Mouse (Mus musculus): ENCODE results near the gene Asxl2. TPM values are rescaled to one million over a fixed set of nuclear protein-coding genes. Genes with fewer than 3 reads are reported as not detected.
A peak's percentile ranks its signal among the peaks of the same experiment; 100 is the strongest.
"Not testable (repeated sequence)": the region's sequence is repeated elsewhere in the genome, so short reads cannot be mapped to it uniquely, and the experiment has no call there.

Gene Asxl2
- 10 to 100 TPM; 19.4 to 22.7 TPM for total RNA-seq (2021)
- long read RNA-seq, experiment 1, partial matches to known transcripts: 0 of 1 reads
- long read RNA-seq, experiment 1, other reads (novel, unspliced or antisense): 1 of 1 reads
- long read RNA-seq, experiment 2, partial matches to known transcripts: 0 of 2 reads
- long read RNA-seq, experiment 2, other reads (novel, unspliced or antisense): 2 of 2 reads

- peak; percentile 99 for DNase-seq
These were observed at the start of gene Asxl2 for GRCm38 (mm10) chr12:3426530-3427034. Asxl2 (plus strand) TSS chr12:3426857.

- DNase-seq: no peak
These were observed 49.5 kb upstream of the Asxl2 start for GRCm38 (mm10) chr12:3377190-3377589.

GRCm38 (mm10) chr12:3377755-3378154 is 48.9 kb upstream of the Asxl2 start:
- no peak for DNase-seq

DNA sequence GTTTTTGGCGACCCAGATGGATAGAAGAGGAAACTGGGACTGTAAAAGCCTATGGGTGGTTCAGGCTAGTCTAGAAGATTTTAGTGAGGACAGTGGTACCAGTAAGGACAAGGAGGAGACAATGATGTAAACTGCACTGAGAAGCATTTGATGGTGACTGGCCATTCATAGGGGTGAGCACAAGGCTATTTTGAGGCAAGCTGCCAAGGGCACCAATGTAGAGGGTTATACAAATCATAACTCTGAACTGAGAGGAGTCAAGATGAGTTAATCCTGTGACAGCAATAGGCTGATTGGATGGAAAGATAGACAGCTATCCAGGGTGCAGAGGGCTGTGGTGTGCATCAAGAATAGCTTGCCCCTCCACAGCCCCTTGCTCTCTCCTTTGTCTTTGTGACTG is 41.8 kb upstream of the Asxl2 start:
- DNase-seq: no peak

DNA sequence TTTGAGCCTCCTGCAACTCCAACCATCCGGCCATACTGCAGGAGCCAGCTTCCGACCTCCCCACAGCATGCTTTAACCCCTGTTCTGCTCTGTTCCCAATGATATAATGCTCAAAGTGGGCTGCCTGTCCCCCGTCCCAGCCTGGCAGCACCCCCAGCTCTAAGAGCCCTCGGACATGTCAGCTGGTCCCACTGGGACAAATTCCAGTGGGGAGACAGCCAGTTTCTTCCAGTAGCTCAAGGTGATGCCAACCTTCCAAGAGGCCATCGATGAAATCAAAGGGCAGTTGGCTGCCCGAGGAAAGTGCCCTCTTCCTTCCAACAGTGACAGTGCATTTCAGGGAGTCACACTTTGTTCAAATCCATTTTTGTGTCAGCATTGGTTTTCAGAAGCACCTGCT is 41.4 kb upstream of the Asxl2 start:
- no peak for DNase-seq

GRCm38 (mm10) chr12:3385940-3386339 is 40.7 kb upstream of the Asxl2 start:
- no peak for DNase-seq

- no peak for DNase-seq
These were observed 38.8 kb upstream of the Asxl2 start for GRCm38 (mm10) chr12:3387891-3388290.

DNA sequence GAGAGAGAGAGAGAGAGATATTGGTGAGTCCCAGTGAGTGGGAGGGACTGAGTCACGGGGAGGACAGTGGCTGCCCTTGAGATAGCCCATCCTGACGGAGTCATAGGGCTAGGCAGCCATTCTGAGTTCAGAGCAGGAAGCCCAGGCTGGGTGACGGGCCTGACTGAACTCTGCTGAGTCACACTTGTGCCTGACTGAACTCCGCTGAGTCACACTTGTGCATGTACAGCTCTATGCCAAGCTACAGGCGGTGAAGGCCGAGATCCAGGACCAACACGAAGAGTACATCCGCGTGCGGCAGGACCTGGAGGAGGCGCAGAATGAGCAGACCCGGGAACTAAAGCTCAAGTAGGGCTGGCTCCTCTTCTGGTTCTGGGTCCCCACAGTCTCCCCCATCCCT is 37.3 kb upstream of the Asxl2 start:
- no peak for DNase-seq

DNA sequence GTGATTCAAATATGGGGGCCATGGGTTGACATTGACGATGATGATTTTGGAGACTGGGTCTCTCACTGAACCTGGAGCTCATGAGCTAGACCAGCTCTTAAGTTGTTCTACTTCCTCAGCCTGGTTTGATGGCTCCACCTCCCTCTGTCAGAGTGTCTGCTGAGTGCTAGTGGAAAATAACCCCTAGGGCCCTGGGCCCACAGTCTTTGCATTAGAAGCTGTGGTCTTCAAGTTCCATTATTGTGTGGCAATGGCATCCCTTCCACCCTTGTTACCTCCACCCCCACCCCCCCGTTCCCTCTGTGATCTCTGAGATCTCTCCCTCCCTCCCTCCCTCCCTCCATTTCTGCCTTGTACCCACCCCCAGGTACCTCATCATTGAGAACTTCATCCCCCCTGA is 36.6 kb upstream of the Asxl2 start:
- DNase-seq: no peak

DNA sequence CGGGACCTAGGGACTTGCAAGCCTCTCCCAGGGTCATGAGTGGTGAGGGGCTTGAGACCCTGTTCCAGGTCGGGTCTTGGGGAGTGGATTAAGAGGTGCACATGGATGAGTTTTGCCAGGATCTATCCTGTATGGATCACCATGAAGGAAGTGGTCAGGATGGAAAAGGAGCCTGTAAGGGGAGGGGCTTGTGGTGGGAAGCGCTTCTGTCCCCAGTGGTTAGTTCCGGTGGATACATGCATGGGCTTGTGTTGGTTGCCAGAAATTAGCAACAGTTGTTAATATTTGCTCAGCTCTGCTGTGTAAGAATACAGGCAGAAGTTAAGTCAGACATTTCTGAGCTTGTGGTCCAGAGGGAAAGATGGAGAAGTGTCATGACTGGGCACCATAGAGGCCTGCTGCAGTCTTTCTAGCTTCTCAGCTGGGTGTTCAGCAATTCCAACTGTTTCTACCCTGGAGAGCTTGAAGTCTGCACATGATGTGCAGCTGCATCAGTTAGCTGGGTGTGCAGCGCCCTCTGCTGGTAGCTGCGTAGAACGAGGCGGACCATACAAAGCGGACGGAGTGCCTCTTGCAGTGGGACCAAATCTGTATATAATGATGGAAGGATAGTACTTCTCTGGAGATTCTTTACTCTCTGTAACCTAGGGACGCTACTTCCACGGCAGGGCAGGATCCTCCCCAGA is 35.9 kb upstream of the Asxl2 start:
- DNase-seq: peak; percentile 91

GRCm38 (mm10) chr12:3391276-3391675 is 35.4 kb upstream of the Asxl2 start:
- no peak for DNase-seq

DNA sequence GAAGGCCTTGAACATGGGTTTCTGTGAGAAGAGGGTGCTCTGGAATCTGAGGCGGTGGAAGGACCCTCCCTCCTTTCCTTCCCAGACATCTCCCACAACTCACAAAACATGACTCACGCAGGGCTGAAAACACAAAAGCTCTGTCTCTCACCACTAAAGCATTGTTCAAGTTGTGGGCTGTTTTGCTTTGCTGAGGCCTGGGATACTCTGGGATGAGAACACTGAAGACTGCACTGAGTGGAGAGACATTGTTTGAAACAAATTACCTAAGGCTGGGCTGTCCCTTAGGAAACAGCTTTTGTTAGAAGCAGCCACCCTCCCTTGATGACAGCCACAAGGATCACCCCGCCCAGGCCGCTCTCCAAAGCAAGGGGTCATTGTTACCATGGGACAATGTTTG is 33.5 kb upstream of the Asxl2 start:
- DNase-seq: no peak

DNA sequence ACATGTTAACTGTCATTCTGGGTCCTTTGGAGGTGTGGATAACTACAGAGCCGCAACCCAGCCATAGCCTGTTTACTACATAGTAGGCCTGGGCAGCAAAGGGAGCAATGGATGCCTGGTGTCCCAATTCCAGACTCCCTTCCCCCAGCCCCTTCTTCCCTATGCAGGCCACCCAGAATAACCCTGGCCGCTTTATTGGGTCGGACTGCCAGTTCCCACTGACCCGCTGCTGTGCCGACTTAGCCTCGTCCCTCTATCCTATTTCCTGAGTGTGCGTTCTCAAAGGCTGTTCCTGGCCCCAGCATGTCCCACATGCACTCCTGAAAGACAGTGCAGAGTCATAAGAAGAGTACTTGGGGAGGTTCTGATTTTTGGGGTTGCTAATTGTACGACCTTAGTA is 29.7 kb upstream of the Asxl2 start:
- no peak for DNase-seq

DNA sequence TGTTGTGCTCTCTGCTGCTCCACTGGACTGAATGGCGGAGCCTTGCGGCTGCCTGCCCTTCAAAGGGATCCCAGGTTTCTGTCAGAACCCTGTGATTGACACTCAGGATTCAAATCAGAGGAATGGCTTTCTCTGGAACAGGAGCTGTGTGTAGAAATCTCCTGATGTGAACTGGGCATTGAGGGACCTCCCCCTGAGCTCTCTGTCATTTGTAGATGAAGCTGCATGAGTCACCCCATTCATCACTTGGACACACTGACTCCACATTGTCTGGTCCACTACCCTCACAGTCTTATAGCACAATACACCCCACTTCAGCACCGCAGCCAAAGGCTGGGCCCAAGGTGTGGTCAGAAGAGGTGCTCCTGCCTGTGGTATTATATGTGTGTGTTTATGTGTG is 21.0 kb upstream of the Asxl2 start:
- DNase-seq: not testable (repeated sequence)

GRCm38 (mm10) chr12:3406585-3406984 is 20.1 kb upstream of the Asxl2 start:
- no peak for DNase-seq

GRCm38 (mm10) chr12:3414956-3415355 is 11.7 kb upstream of the Asxl2 start:
- DNase-seq: no peak

GRCm38 (mm10) chr12:3418761-3419160 is 7.9 kb upstream of the Asxl2 start:
- no peak for DNase-seq

- DNase-seq: no peak
These were observed 6.1 kb upstream of the Asxl2 start for GRCm38 (mm10) chr12:3420519-3420918.

DNA sequence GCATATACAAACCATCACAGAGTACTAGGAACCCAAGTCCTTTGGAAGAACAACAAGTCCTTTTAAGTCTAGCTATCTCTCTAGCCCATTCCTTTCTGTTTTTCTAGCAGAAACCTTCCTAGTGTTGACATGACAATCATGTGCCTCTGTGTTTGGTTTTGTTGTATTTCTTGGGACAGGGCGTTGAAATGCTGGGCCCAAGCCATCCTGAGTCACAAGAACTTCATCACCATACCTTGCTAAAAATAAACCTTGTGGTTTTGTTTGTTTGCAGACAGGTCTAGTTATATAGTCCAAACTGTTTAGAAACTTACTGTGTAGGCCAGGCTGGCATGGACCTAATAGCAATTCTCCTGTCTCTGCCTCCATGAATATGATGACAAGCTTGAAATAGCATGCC is 3.9 kb upstream of the Asxl2 start:
- DNase-seq: no peak

DNA sequence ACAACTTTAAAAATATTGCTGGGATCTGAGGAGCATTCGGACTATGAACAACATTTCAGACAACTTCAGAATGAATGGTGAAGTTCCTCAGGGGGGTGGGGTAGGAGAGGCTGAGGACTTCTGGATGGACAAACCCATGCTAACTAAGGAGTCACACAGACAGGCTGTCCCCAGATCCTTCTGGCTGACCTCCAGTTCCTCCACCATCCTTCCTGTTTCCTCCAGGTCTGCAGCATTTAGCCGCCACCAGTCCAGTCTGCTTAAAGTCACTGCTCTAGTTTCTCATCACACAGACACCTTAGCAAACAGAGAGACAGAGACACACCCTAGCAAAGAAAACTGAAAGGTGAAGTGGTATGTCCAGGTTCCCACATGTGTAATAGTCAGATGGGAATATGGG is 2.5 kb upstream of the Asxl2 start:
- no peak for DNase-seq

- DNase-seq: no peak
These were observed 999 bp upstream of the Asxl2 start for GRCm38 (mm10) chr12:3425375-3426341.

- DNase-seq: peak; percentile 67
These were observed 621 bp downstream of the Asxl2 start for GRCm38 (mm10) chr12:3427067-3427889.

All from gastrocnemius, postnatal 10 days (tissue).